Mouse (Mus musculus): ENCODE measurements at regions not wholly inside any gene's neighbourhood (a gene's known extent, or its start where the extent isn't known, plus 50 kb on each side); places are given as distances from the start of the nearest gene placed in this dataset.

DNA sequence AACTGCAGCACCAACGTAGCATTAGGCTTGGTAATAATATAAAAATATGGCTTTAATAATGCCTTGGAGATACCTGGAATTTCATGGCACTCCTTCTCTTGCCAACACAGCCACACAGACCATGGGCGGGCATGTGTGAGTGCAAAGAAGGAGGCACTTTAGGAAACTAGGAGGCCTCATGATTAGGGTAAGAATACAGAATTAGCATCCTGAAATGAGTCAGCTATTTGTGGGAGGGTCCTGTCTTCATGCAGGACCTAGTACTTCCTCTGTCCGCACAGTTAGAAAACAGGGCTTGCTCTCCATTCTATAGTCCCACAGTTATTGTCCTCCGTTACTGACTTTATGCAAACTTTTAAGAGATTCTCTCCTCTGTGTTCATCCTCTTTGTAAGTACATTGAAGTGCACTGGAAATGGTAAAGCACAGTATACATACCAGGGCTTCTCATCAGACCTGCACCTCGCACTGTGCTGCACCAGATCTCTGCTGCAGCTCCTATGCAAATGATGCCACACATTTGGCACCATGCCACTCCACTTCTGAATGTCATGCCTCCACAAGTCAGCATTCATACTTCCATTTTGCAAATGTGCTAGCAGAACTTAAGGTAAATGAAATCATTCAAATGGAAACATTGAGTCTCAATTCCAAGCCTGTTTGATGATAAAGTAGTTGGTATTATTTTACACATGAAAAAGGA is 423.7 kb upstream of the 4930452B06Rik start:
- TF ChIP-seq CTCF (conservative IDR thresholded peaks at IDR 0.05; ENCODE audit: low read length): no peak
- no peak for TF ChIP-seq POU5F1 (IDR thresholded peaks at IDR 0.05; ENCODE audit: borderline replicate concordance, low read length)
